Mouse (Mus musculus): ENCODE measurements at regions not wholly inside any gene's neighbourhood (a gene's known extent, or its start where the extent isn't known, plus 50 kb on each side); places are given as distances from the start of the nearest gene placed in this dataset.

DNA sequence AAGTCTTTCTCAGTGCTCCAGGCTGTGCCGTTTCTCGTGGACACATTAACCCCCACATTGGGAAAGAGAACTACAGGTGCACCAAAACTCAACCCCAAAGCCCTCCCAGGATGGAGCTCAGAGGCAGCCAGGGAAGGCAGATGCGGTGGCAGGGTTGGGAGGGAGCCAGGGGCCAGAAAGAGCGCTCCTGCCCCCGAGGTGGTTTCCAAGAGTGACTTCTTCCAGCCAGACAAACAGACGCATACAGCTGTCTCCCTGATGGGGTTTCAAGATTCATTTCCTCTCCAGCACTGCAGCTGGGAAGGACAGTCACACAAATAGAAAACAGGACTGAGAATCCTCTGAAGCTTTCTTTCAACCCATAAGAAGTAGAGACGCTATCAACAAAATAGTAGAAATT lies 303.5 kb downstream of the Tns1 start:
- no peaks in the 10 kb centered on the region; the same call in 1 of the 2 replicates for H3K27me3 ChIP-seq (ENCODE audit: insufficient read depth, low read length)
- ATAC-seq (ENCODE audit: extremely low read depth, insufficient number of reproducible peaks, low FRiP score, poor library complexity, severe bottlenecking): no peak
- no peaks in the 10 kb centered on the region for H3K36me3 ChIP-seq (replicated peaks)
- H3K4me3 ChIP-seq (ENCODE audit: low read depth, low read length): no peak overlapping the region
- no peak for DNase-seq (ENCODE audit: low spot score)
- no peaks in the 10 kb centered on the region for H3K9me3 ChIP-seq (replicated peaks)
- no peaks in the 10 kb centered on the region for H3K4me1 ChIP-seq (ENCODE audit: insufficient read depth, low read depth, low read length)
- TF ChIP-seq CTCF (IDR thresholded peaks at IDR 0.05; ENCODE audit: low read depth, low read length) (no peak), GATA1 (IDR thresholded peaks at IDR 0.05; ENCODE audit: borderline replicate concordance, low read length) (no peak), TAL1 (conservative IDR thresholded peaks at IDR 0.05; ENCODE audit: low read depth, low read length) (no peak), POLR2AphosphoS5 (IDR thresholded peaks at IDR 0.05; ENCODE audit: insufficient replicate concordance, low read depth, low read length) (no peak), GATA2 (IDR thresholded peaks at IDR 0.05; ENCODE audit: borderline replicate concordance, low read depth, low read length) (no peak)

DNA sequence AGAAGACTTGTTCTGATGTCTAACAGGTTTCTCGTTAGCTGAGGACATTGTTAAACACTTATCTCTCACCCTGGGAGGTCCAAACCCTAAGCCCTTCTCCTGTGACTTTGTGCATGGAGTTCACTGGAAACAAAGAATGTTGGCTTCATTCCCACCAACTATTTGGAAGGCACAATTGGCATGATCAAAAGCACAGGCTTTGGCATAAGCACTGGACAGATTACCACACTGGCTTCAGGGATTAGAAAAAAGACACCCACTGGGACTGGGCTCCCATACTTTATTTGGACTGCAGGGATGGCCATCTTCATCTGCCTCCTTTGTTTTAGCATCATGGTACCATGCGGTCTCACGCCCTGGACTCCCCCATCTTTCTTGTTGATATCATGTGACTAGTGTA lies 317.0 kb downstream of the Tns1 start:
- TF ChIP-seq CTCF (IDR thresholded peaks at IDR 0.05; ENCODE audit: low read depth, low read length): no peak
- TF ChIP-seq POLR2AphosphoS5 (IDR thresholded peaks at IDR 0.05; ENCODE audit: insufficient replicate concordance, low read depth, low read length): no peak
- no peak for TF ChIP-seq TAL1 (conservative IDR thresholded peaks at IDR 0.05; ENCODE audit: low read depth, low read length)
- no peak for TF ChIP-seq GATA2 (IDR thresholded peaks at IDR 0.05; ENCODE audit: borderline replicate concordance, low read depth, low read length)
- TF ChIP-seq GATA1 (IDR thresholded peaks at IDR 0.05; ENCODE audit: borderline replicate concordance, low read length): no peak
- no peaks in the 10 kb centered on the region for H3K36me3 ChIP-seq (replicated peaks)

DNA sequence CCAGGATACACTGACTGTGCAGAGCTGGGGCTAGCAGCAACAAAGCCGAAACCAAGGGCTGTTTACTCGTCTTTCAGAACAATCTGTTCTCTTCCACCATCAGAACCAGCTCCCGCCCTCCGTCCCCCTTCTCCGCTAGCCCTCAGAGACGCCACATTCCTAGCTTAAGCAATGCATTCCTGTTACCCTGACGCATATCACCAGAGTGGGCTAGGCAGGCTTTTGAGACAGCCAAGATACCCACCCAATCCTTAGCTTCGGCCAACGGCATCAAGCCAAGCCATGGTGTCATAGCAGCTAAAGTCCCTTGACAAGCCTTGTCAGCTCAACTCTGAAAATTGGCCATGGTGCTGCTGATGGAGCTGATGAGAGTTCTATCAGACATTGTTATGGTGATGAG lies 319.1 kb downstream of the Tns1 start:
- ATAC-seq (ENCODE audit: extremely low read depth, insufficient number of reproducible peaks, low FRiP score, poor library complexity, severe bottlenecking): no peak
- Histone ChIP-seq H3K9me3 (replicated peaks) (no peaks in the 10 kb centered on the region), H3K4me1 (ENCODE audit: insufficient read depth, low read depth, low read length) (no peaks in the 10 kb centered on the region), H3K36me3 (replicated peaks) (no peaks in the 10 kb centered on the region), H3K27me3 (ENCODE audit: insufficient read depth, low read length) (no peaks in the 10 kb centered on the region), H3K4me3 (ENCODE audit: low read depth, low read length) (no peak overlapping the region)
- no peak for DNase-seq (ENCODE audit: low spot score)
- no peak for TF ChIP-seq CTCF (IDR thresholded peaks at IDR 0.05; ENCODE audit: low read depth, low read length)
- no peak for TF ChIP-seq TAL1 (conservative IDR thresholded peaks at IDR 0.05; ENCODE audit: low read depth, low read length)
- no peak for TF ChIP-seq GATA2 (IDR thresholded peaks at IDR 0.05; ENCODE audit: borderline replicate concordance, low read depth, low read length)
- no peak for TF ChIP-seq GATA1 (IDR thresholded peaks at IDR 0.05; ENCODE audit: borderline replicate concordance, low read length)
- TF ChIP-seq POLR2AphosphoS5 (IDR thresholded peaks at IDR 0.05; ENCODE audit: insufficient replicate concordance, low read depth, low read length): no peak

More for the DNA sequence above, 317.0 kb downstream of the Tns1 start:
- H3K4me1 ChIP-seq (ENCODE audit: insufficient read depth, low read depth, low read length): no peaks in the 10 kb centered on the region
- no peaks in the 10 kb centered on the region for H3K27me3 ChIP-seq (ENCODE audit: insufficient read depth, low read length)
- ATAC-seq (ENCODE audit: extremely low read depth, insufficient number of reproducible peaks, low FRiP score, poor library complexity, severe bottlenecking): no peak
- H3K9me3 ChIP-seq (replicated peaks): no peaks in the 10 kb centered on the region
- H3K4me3 ChIP-seq (ENCODE audit: low read depth, low read length): no peak overlapping the region
- DNase-seq (ENCODE audit: low spot score): no peak

DNA sequence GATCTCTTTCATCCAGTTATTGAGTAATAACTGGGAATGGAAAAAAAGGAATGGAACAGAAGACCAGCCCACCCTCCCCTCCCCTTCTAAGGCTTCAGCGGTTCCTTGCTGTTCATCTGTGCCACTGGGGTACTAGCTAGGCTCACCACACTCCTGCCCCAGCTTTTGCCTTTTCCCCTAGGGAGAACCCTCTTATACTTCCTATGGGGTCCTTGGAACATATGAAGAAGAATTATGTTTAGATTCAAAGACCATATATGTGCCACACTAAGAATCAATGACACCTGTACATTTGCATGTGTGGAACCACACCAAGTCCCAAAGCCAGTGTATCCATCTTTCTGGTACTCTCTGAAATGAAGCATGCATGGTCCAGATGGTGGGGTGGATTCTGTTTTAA lies 324.3 kb downstream of the Tns1 start:
- DNase-seq (ENCODE audit: low spot score): no peak
- Histone ChIP-seq H3K4me3 (ENCODE audit: low read depth, low read length) (no peak overlapping the region), H3K9me3 (replicated peaks) (no peaks in the 10 kb centered on the region), H3K27me3 (ENCODE audit: insufficient read depth, low read length) (no peaks in the 10 kb centered on the region), H3K4me1 (ENCODE audit: insufficient read depth, low read depth, low read length) (no peaks in the 10 kb centered on the region), H3K36me3 (replicated peaks) (no peaks in the 10 kb centered on the region)
- ATAC-seq (ENCODE audit: extremely low read depth, insufficient number of reproducible peaks, low FRiP score, poor library complexity, severe bottlenecking): no peak
- TF ChIP-seq GATA2 (IDR thresholded peaks at IDR 0.05; ENCODE audit: borderline replicate concordance, low read depth, low read length): no peak

DNA sequence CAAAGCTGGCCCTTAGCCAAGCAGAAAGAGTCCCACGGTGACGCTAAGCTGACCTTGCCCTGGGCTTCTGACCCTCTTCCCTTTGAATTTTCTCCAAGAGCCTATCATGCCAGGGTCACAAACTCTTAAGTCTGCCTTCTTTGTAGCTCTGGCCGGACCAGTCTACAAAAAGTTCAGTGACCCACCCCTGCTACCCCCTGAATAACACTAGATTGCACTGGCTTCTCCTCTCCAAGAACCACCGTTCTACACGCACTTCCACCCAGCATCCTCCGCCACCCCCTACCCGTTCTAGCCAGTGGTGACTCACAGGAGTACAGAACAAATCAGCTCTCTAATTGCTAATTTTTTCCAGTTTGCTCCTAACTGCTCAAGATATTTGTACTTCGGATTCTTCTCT lies 325.0 kb downstream of the Tns1 start:
- no peaks in the 10 kb centered on the region for H3K4me1 ChIP-seq (ENCODE audit: insufficient read depth, low read depth, low read length)
- no peaks in the 10 kb centered on the region for H3K27me3 ChIP-seq (ENCODE audit: insufficient read depth, low read length)
- no peak overlapping the region for H3K4me3 ChIP-seq (ENCODE audit: low read depth, low read length)
- ATAC-seq (ENCODE audit: extremely low read depth, insufficient number of reproducible peaks, low FRiP score, poor library complexity, severe bottlenecking) (no peak), DNase-seq (ENCODE audit: low spot score) (no peak)
- TF ChIP-seq GATA2 (IDR thresholded peaks at IDR 0.05; ENCODE audit: borderline replicate concordance, low read depth, low read length) (no peak), TAL1 (conservative IDR thresholded peaks at IDR 0.05; ENCODE audit: low read depth, low read length) (no peak), CTCF (IDR thresholded peaks at IDR 0.05; ENCODE audit: low read depth, low read length) (no peak), GATA1 (IDR thresholded peaks at IDR 0.05; ENCODE audit: borderline replicate concordance, low read length) (no peak), POLR2AphosphoS5 (IDR thresholded peaks at IDR 0.05; ENCODE audit: insufficient replicate concordance, low read depth, low read length) (no peak)
- no peaks in the 10 kb centered on the region for H3K36me3 ChIP-seq (replicated peaks)
- H3K9me3 ChIP-seq (replicated peaks): no peaks in the 10 kb centered on the region

DNA sequence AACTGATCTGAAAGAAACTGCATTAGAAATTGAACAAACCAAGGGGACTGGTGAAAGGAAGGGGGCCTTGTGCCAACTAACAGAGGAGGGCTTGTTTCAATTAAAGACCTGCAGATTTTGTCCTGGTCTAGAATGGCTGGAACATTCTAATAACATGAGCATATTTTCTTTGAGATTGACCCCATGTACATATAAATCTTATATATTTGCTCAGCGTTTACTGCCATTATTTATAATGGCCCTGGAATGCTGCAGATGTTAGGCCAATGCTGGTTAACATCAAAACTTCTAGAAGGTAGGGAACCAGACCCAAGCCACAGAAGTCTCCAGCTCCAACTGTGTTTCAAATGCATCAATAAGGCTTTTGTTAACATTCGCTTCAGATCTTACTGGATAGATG lies 326.4 kb downstream of the Tns1 start:
- Histone ChIP-seq H3K4me3 (ENCODE audit: low read depth, low read length) (no peak overlapping the region), H3K27me3 (ENCODE audit: insufficient read depth, low read length) (no peaks in the 10 kb centered on the region), H3K36me3 (replicated peaks) (no peaks in the 10 kb centered on the region), H3K9me3 (replicated peaks) (no peaks in the 10 kb centered on the region), H3K4me1 (ENCODE audit: insufficient read depth, low read depth, low read length) (no peaks in the 10 kb centered on the region)
- ATAC-seq (ENCODE audit: extremely low read depth, insufficient number of reproducible peaks, low FRiP score, poor library complexity, severe bottlenecking) (no peak), DNase-seq (ENCODE audit: low spot score) (no peak)
- TF ChIP-seq CTCF (IDR thresholded peaks at IDR 0.05; ENCODE audit: low read depth, low read length) (no peak), GATA1 (IDR thresholded peaks at IDR 0.05; ENCODE audit: borderline replicate concordance, low read length) (no peak), GATA2 (IDR thresholded peaks at IDR 0.05; ENCODE audit: borderline replicate concordance, low read depth, low read length) (no peak), POLR2AphosphoS5 (IDR thresholded peaks at IDR 0.05; ENCODE audit: insufficient replicate concordance, low read depth, low read length) (no peak), TAL1 (conservative IDR thresholded peaks at IDR 0.05; ENCODE audit: low read depth, low read length) (no peak)

DNA sequence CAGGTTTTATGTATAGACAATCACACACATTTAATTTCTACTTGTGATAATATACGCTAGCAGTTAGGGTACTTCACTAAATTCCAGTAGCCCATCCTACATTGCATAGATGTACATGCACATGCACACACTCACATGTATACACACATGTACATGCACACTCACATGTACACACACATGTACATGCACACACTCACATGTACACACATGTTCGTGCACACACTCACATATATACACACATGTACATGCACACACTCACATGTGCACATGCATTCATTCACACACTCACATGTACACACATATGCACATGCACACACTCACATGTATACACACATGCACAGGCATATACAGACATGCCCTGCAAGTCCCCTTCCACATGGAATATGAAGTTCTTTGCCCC lies 326.8 kb downstream of the Tns1 start:
- no peak for DNase-seq (ENCODE audit: low spot score)
- no peaks in the 10 kb centered on the region for H3K9me3 ChIP-seq (replicated peaks)
- no peaks in the 10 kb centered on the region for H3K36me3 ChIP-seq (replicated peaks)
- no peak for ATAC-seq (ENCODE audit: extremely low read depth, insufficient number of reproducible peaks, low FRiP score, poor library complexity, severe bottlenecking)
- H3K4me1 ChIP-seq (ENCODE audit: insufficient read depth, low read depth, low read length): no peaks in the 10 kb centered on the region
- no peak for TF ChIP-seq POLR2AphosphoS5 (IDR thresholded peaks at IDR 0.05; ENCODE audit: insufficient replicate concordance, low read depth, low read length)
- no peak for TF ChIP-seq GATA2 (IDR thresholded peaks at IDR 0.05; ENCODE audit: borderline replicate concordance, low read depth, low read length)
- TF ChIP-seq CTCF (IDR thresholded peaks at IDR 0.05; ENCODE audit: low read depth, low read length): no peak
- no peak for TF ChIP-seq GATA1 (IDR thresholded peaks at IDR 0.05; ENCODE audit: borderline replicate concordance, low read length)
- no peak for TF ChIP-seq TAL1 (conservative IDR thresholded peaks at IDR 0.05; ENCODE audit: low read depth, low read length)
- H3K27me3 ChIP-seq (ENCODE audit: insufficient read depth, low read length): no peaks in the 10 kb centered on the region
- H3K4me3 ChIP-seq (ENCODE audit: low read depth, low read length): no peak overlapping the region
